Mouse (Mus musculus) forebrain, embryonic 11.5 days (tissue): ENCODE measurements at regions not wholly inside any gene's neighbourhood (a gene's known extent, or its start where the extent isn't known, plus 50 kb on each side); places are given as distances from the start of the nearest gene placed in this dataset.

Experiments used
- ATAC-seq: fragments of 200-750 bp; cut with Nextera tagmentation; replicated peaks from 2 replicates; pipeline ENCODE4 v1.8.0; 2017; ENCODE audit warnings: moderate TSS enrichment; ENCODE audit not compliant: low FRiP score
- DNase-seq: peaks from one replicate; pipeline ENCODE4 v3.0.0-alpha.2; 2017; ENCODE audit warnings: low spot score
- H3K27ac ChIP-seq: fragments of 300-500 bp; sonication (generic); 2 replicates; pipeline ENCODE4 v1.5.1; 2014; ENCODE audit warnings: low read depth, low read length
- H3K27me3 ChIP-seq: fragments of 300-500 bp; sonication (generic); 2 replicates; pipeline ENCODE4 v1.6.1; 2014; ENCODE audit warnings: mild to moderate bottlenecking, low read length, mixed read lengths; ENCODE audit not compliant: control insufficient read depth, insufficient read depth
- H3K36me3 ChIP-seq: fragments of 300-500 bp; sonication (generic); 2 replicates; pipeline ENCODE4 v1.6.1; 2014; ENCODE audit warnings: mild to moderate bottlenecking, low read length, moderate library complexity, mixed read lengths; ENCODE audit not compliant: control insufficient read depth, insufficient read depth
- H3K4me1 ChIP-seq: fragments of 300-500 bp; sonication (generic); replicated peaks from 2 replicates; pipeline ENCODE4 v1.6.1; 2014; ENCODE audit warnings: low read length, mixed read lengths; ENCODE audit not compliant: control insufficient read depth, insufficient read depth
- H3K4me2 ChIP-seq: fragments of 300-500 bp; sonication (generic); 2 replicates; pipeline ENCODE4 v1.6.1; 2014; ENCODE audit warnings: low read depth, mild to moderate bottlenecking, low read length, moderate library complexity, mixed read lengths; ENCODE audit not compliant: severe bottlenecking
- H3K4me3 ChIP-seq: fragments of 300-500 bp; sonication (generic); 2 replicates; pipeline ENCODE4 v1.5.1; 2014; ENCODE audit warnings: low read depth, low read length
- H3K9ac ChIP-seq: fragments of 300-500 bp; sonication (generic); 2 replicates; pipeline ENCODE4 v1.6.1; 2014; ENCODE audit warnings: low read length
- H3K9me3 ChIP-seq: fragments of 300-500 bp; sonication (generic); 2 replicates; pipeline ENCODE4 v1.6.1; 2016; ENCODE audit warnings: low read length, mixed read lengths; ENCODE audit not compliant: control insufficient read depth
- WGBS: fragments of 180-500 bp; shearing (Covaris S2); extraction: QIAGEN DNeasy Blood & Tissue Kit; methylation state at CpG from one replicate; pipeline ENCODE4 v1.1.7; 2014; 5-methylcytosine and 5-hydroxymethylcytosine counted together

DNA sequence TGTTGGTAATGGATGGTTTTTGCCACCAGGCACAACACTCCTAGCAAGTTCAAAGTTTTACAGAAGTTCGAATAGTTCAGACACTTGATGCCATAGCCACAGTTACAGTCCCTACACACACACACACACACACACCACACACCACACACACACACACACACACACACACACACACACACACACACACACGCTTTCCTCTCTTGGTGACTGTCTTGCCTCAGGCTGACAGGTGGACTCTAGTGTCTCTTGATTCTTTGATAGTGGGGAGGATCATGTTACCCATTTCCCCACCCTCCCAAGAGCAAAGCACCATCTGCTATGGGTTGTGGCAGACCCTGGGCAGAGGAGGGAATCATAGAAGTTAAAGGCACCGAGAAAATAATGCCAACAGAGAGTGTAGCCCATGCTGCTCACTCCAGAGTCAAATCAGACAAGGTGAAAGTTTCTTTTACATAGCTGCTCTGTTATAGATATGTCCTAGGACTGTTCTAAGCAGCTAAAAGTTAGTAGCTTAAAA lies 75.9 kb downstream of the Klhl25 start:
- no peaks in the 10 kb centered on the region for H3K4me1 ChIP-seq
- WGBS = 80% methylated on average over 3 of the region's 3 CpGs
- peak; percentile 14 for DNase-seq

GRCm38 (mm10) chr7:75927537-75927936 lies 79.4 kb downstream of the Klhl25 start:
- no peaks in the 10 kb centered on the region for H3K27me3 ChIP-seq
- no peak overlapping the region for H3K27ac ChIP-seq
- H3K4me2 ChIP-seq = no peak overlapping the region
- ATAC-seq (peak; percentile 82), DNase-seq (peak; percentile 57)
- H3K4me1 ChIP-seq = no peaks in the 10 kb centered on the region
- WGBS = 35% methylated on average over 4 of the region's 4 CpGs
- H3K36me3 ChIP-seq = no peaks in the 10 kb centered on the region
- no peaks in the 10 kb centered on the region; the same call in 1 of the 2 replicates for H3K9me3 ChIP-seq
- no peak overlapping the region for H3K4me3 ChIP-seq
- H3K9ac ChIP-seq = no peak overlapping the region

More for the DNA sequence above, 75.9 kb downstream of the Klhl25 start:
- H3K4me3 ChIP-seq = no peak overlapping the region
- H3K27me3 ChIP-seq = no peaks in the 10 kb centered on the region
- no peaks in the 10 kb centered on the region; the same call in 1 of the 2 replicates for H3K9me3 ChIP-seq
- H3K9ac ChIP-seq = no peak overlapping the region
- no peak for ATAC-seq
- no peaks in the 10 kb centered on the region for H3K36me3 ChIP-seq
- no peak overlapping the region for H3K27ac ChIP-seq
- no peak overlapping the region for H3K4me2 ChIP-seq

DNA sequence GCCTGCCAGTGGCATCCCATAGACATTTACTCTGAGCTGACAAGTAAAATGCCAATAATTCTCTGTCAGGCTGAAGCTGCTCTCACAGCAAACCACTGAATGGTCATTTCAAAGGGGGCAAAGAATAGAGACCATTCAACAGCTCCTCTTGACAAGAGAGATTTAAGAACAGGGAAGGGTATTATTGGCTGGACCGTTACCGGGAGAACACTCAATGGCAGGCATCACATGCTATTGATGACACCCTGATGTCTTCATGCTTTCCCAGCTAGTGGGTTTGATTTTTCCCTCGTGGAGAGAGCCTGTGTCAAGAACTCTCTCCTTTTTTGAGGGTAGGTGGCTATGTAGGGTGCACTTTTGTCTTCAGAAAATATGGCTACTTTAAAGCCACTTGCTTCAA lies 95.7 kb downstream of the Klhl25 start:
- DNase-seq = no peak
- 40% methylated on average over 3 of the region's 3 CpGs for WGBS
- H3K9me3 ChIP-seq = no peaks in the 10 kb centered on the region
- H3K9ac ChIP-seq = no peak overlapping the region
- H3K4me2 ChIP-seq = no peak overlapping the region
- H3K27me3 ChIP-seq = no peaks in the 10 kb centered on the region
- no peak overlapping the region for H3K27ac ChIP-seq
- ATAC-seq = no peak
- no peaks in the 10 kb centered on the region for H3K36me3 ChIP-seq
- no peak overlapping the region for H3K4me3 ChIP-seq
- H3K4me1 ChIP-seq = no peaks in the 10 kb centered on the region

GRCm38 (mm10) chr7:75955671-75956070 lies 107.6 kb downstream of the Klhl25 start:
- DNase-seq (no peak), ATAC-seq (no peak)

DNA sequence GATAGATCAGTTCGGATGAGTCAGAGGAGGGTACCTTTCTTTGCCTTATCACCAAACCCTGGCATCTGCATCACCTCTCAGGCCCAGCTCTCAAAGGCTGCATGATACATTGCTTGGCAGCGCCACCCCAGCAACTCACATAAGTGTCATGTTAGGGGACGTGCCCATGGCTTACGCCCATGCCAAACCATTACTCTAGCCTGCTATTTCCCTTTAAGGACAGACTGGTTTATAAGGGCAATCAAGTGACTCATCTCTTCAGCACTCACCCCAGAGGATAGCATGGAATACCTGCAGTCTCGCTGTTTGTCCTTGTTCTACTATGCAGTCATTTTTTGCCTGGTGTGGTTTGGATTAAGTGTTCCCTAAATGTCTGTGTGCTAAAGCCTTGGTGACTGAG lies 109.3 kb downstream of the Klhl25 start:
- no peaks in the 10 kb centered on the region for H3K27me3 ChIP-seq
- no peak for ATAC-seq
- H3K4me1 ChIP-seq = no peaks in the 10 kb centered on the region
- H3K9me3 ChIP-seq = no peaks in the 10 kb centered on the region
- H3K9ac ChIP-seq = no peak overlapping the region
- H3K27ac ChIP-seq = no peak overlapping the region
- 95% methylated on average over 5 of the region's 5 CpGs for WGBS
- no peaks in the 10 kb centered on the region for H3K36me3 ChIP-seq
- DNase-seq = no peak
- H3K4me3 ChIP-seq = no peak overlapping the region
- no peak overlapping the region for H3K4me2 ChIP-seq

More at GRCm38 (mm10) chr7:75955671-75956070, 107.6 kb downstream of the Klhl25 start:
- H3K27ac ChIP-seq = no peak overlapping the region
- 80% methylated on average over 9 of the region's 9 CpGs for WGBS
- no peaks in the 10 kb centered on the region for H3K27me3 ChIP-seq
- H3K9ac ChIP-seq = no peak overlapping the region
- no peaks in the 10 kb centered on the region for H3K4me1 ChIP-seq
- H3K4me3 ChIP-seq = no peak overlapping the region
- no peak overlapping the region for H3K4me2 ChIP-seq
- no peaks in the 10 kb centered on the region for H3K9me3 ChIP-seq
- H3K36me3 ChIP-seq = no peaks in the 10 kb centered on the region

GRCm38 (mm10) chr7:75959903-75960620 lies 112.0 kb downstream of the Klhl25 start:
- WGBS = 84% methylated on average over 14 of the region's 14 CpGs
- H3K27me3 ChIP-seq = no peaks in the 10 kb centered on the region

GRCm38 (mm10) chr7:75968177-75968576 lies 120.1 kb downstream of the Klhl25 start:
- Histone ChIP-seq H3K4me2 (no peak overlapping the region), H3K27me3 (no peaks in the 10 kb centered on the region), H3K9ac (no peak overlapping the region), H3K4me3 (no peak overlapping the region), H3K27ac (no peak overlapping the region), H3K36me3 (no peaks in the 10 kb centered on the region), H3K9me3 (no peaks in the 10 kb centered on the region), H3K4me1 (no peaks in the 10 kb centered on the region)
- DNase-seq (peak; percentile 17), ATAC-seq (no peak)
- WGBS = 87% methylated on average over 5 of the region's 5 CpGs

More at GRCm38 (mm10) chr7:75959903-75960620, 112.0 kb downstream of the Klhl25 start:
- H3K36me3 ChIP-seq = no peaks in the 10 kb centered on the region
- DNase-seq (peak; percentile 21), ATAC-seq (no peak)
- no peak overlapping the region for H3K4me3 ChIP-seq
- no peaks in the 10 kb centered on the region for H3K4me1 ChIP-seq
- no peak overlapping the region for H3K27ac ChIP-seq
- no peaks in the 10 kb centered on the region for H3K9me3 ChIP-seq
- no peak overlapping the region for H3K4me2 ChIP-seq
- H3K9ac ChIP-seq = no peak overlapping the region

DNA sequence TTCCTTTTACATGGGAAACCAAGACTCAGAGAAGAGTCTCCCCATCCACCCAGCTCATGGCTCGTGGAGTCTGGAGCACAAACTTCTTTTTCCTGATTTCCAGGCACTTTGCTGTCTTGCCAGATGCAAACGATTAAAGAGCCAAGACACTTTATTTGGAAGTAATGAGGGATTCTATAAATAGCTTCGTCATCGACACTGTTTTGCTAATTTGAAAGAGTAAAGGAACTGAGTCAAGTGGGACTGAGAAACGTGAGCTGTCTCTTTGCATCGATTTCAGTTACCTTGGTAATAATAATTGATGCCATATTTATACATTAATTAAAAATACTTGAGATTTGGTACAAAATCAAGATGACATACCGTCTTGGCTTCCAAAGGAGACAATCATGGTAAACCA lies 122.8 kb downstream of the Klhl25 start:
- Histone ChIP-seq H3K9ac (no peak overlapping the region), H3K36me3 (no peaks in the 10 kb centered on the region), H3K27me3 (no peaks in the 10 kb centered on the region), H3K9me3 (no peaks in the 10 kb centered on the region), H3K4me3 (no peak overlapping the region), H3K27ac (no peak overlapping the region), H3K4me2 (no peak overlapping the region), H3K4me1 (no peaks in the 10 kb centered on the region)
- DNase-seq (no peak), ATAC-seq (no peak)
- WGBS = 83% methylated on average over 7 of the region's 7 CpGs

- ATAC-seq (no peak), DNase-seq (no peak)
- Histone ChIP-seq H3K9ac (no peak overlapping the region), H3K4me2 (no peak overlapping the region), H3K27ac (no peak overlapping the region), H3K27me3 (no peaks in the 10 kb centered on the region), H3K9me3 (no peaks in the 10 kb centered on the region), H3K4me1 (no peaks in the 10 kb centered on the region), H3K36me3 (no peaks in the 10 kb centered on the region), H3K4me3 (no peak overlapping the region)
- WGBS = 86% methylated on average over 3 of the region's 3 CpGs
Measured at GRCm38 (mm10) chr7:75971706-75972105, 123.6 kb downstream of the Klhl25 start.
